Mouse (Mus musculus) kidney, adult 2 months (tissue): Measurements from ENCODE around the gene 1600014C23Rik.

Source experiments
- CTCF ChIP-seq: fragments of 200-500 bp; conservative IDR thresholded peaks from 2 replicates; pipeline ENCODE4 v1.5.1; 2011; ENCODE audit warnings: low read depth, mild to moderate bottlenecking, control low read depth, low read length, moderate library complexity, mixed read lengths; ENCODE audit not compliant: insufficient read depth, insufficient read length
- POLR2A ChIP-seq: fragments of 200-500 bp; IDR thresholded peaks from one replicate; pipeline ENCODE4 v1.6.1; 2011; ENCODE audit warnings: low read depth, low read length, control low read depth

GRCm38 (mm10) chr17:45770441-45770840, 36.8 kb upstream of the 1600014C23Rik start:
- TF ChIP-seq POLR2A (no peak), CTCF (no peak)
